Mouse (Mus musculus): ENCODE data around the gene Abl1.

The Abl1 gene

GRCm38 (mm10) chr2:31779258-31779657, 91.1 kb downstream of the Abl1 start:
- DNase-seq (ENCODE audit: extremely low read depth, insufficient read length, low spot score): no peak

GRCm38 (mm10) chr2:31782958-31783602, 94.9 kb downstream of the Abl1 start:
- no peak for DNase-seq (ENCODE audit: extremely low read depth, insufficient read length, low spot score)

- DNase-seq (ENCODE audit: extremely low read depth, insufficient read length, low spot score): no peak
Measured at GRCm38 (mm10) chr2:31785074-31785473, 96.9 kb downstream of the Abl1 start.

- DNase-seq (ENCODE audit: extremely low read depth, insufficient read length, low spot score): no peak
Measured at GRCm38 (mm10) chr2:31787029-31787428, 98.9 kb downstream of the Abl1 start.

GRCm38 (mm10) chr2:31788227-31788626, 100.1 kb downstream of the Abl1 start:
- DNase-seq (ENCODE audit: extremely low read depth, insufficient read length, low spot score): no peak

GRCm38 (mm10) chr2:31789215-31789614, 101.0 kb downstream of the Abl1 start:
- no peak for DNase-seq (ENCODE audit: extremely low read depth, insufficient read length, low spot score)

- no peak for DNase-seq (ENCODE audit: extremely low read depth, insufficient read length, low spot score)
Measured at GRCm38 (mm10) chr2:31790728-31791251, 102.6 kb downstream of the Abl1 start.

GRCm38 (mm10) chr2:31791260-31791659, 103.1 kb downstream of the Abl1 start:
- DNase-seq (ENCODE audit: extremely low read depth, insufficient read length, low spot score): no peak

- no peak for DNase-seq (ENCODE audit: extremely low read depth, insufficient read length, low spot score)
Measured at GRCm38 (mm10) chr2:31792611-31793010, 104.4 kb downstream of the Abl1 start.

GRCm38 (mm10) chr2:31796943-31797342, 108.8 kb downstream of the Abl1 start:
- no peak for DNase-seq (ENCODE audit: extremely low read depth, insufficient read length, low spot score)

- DNase-seq (ENCODE audit: extremely low read depth, insufficient read length, low spot score): no peak
Measured at GRCm38 (mm10) chr2:31801416-31801815, 113.2 kb downstream of the Abl1 start.

- no peak for DNase-seq (ENCODE audit: extremely low read depth, insufficient read length, low spot score)
Measured at GRCm38 (mm10) chr2:31802811-31803210, 114.6 kb downstream of the Abl1 start.

GRCm38 (mm10) chr2:31803480-31803879, 115.3 kb downstream of the Abl1 start:
- peak; percentile 69 for DNase-seq (ENCODE audit: extremely low read depth, insufficient read length, low spot score)

- DNase-seq (ENCODE audit: extremely low read depth, insufficient read length, low spot score): no peak
Measured at GRCm38 (mm10) chr2:31806639-31807382, 118.6 kb downstream of the Abl1 start.

GRCm38 (mm10) chr2:31808410-31809357, 120.5 kb downstream of the Abl1 start:
- DNase-seq (ENCODE audit: extremely low read depth, insufficient read length, low spot score): peak; percentile 47

- peak; percentile 55 for DNase-seq (ENCODE audit: extremely low read depth, insufficient read length, low spot score)
Measured at GRCm38 (mm10) chr2:31809358-31809740, 121.2 kb downstream of the Abl1 start.

GRCm38 (mm10) chr2:31810444-31810843, 122.3 kb downstream of the Abl1 start, which contains the start of gene Qrfp:
Gene Qrfp, minus strand, starts transcription at chr2:31810580.
- DNase-seq (ENCODE audit: extremely low read depth, insufficient read length, low spot score): peak; percentile 63

GRCm38 (mm10) chr2:31811086-31811958, 123.1 kb downstream of the Abl1 start:
- DNase-seq (ENCODE audit: extremely low read depth, insufficient read length, low spot score): peak; percentile 84

GRCm38 (mm10) chr2:31813641-31814040, 125.5 kb downstream of the Abl1 start:
- DNase-seq (ENCODE audit: extremely low read depth, insufficient read length, low spot score): no peak

GRCm38 (mm10) chr2:31814699-31815098, 126.5 kb downstream of the Abl1 start:
- no peak for DNase-seq (ENCODE audit: extremely low read depth, insufficient read length, low spot score)
